Mouse (Mus musculus): ENCODE data around the gene Slc35f1. TPM values are rescaled to one million over a fixed set of nuclear protein-coding genes. Genes with fewer than 3 reads are reported as not detected.
"Not testable (repeated sequence)": the region's sequence is repeated elsewhere in the genome, so short reads cannot be mapped to it uniquely, and the experiment has no call there.

Gene Slc35f1
- total RNA-seq, 1 experiment from 2014 or later, result not detected

DNA sequence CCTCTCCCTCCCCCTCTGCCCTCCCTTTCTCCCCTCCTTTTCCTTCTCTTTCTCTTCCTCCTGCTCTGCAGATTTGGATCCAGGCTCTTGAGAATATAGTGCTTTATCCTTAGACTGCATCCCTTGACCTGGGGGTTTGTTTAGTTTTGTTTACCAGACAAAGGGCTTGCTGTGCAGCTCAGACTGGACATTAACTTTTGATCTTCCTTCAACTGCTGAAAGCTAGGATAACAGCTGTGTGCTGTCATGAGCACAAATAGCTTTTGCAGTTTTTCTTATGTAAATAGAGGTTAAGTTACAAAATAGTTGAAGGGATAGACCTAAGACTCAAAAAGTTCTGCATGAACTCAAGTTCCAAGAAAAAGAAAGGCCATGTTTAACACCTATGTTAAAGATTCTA, 184.4 kb downstream of the Slc35f1 start:
- ATAC-seq (replicated peaks in 1 of 2; ENCODE audit: insufficient read depth in 1 of 2, low FRiP score in 2 of 2, low TSS enrichment in 1 of 2, low read depth in 1 of 2, poor library complexity in 2 of 2, severe bottlenecking in 2 of 2), result no peak

DNA sequence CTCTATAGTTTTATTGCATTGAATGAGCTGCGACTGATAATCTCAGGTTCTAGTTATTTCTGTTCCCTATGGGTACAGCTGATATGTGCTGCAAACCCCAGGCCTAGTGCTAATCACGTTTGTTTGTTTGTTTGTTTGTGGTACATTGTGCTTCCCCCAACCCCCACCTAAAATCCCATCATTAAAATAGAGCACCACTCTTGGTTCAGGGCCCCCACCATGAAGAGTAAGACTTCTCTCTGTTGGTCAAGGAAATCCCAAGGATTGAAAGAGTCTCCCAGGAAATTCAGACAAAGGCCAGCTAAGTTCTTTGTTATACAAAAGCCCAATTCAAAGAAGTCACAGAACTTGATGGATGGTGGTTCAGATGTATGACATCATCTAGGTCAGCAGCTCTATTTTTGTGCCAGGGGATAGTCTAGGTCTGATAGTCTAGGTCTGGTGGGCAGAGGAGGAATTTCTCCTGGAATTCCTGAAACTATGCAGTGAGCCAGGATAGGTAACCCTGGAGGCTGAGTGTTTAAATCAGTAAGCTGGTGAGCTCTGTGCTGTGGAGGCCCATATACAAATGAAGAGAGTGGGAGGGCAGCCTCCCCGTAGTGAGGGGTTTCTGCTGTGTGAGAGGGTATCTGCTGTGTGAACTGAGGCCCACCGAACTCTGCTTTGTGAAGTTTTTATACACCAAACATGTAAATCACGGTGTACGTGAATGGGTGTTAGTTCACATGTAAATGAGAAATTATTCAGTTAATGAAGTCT, 187.1 kb downstream of the Slc35f1 start:
- ATAC-seq (replicated peaks in 1 of 2; ENCODE audit: insufficient read depth in 1 of 2, low FRiP score in 2 of 2, low TSS enrichment in 1 of 2, low read depth in 1 of 2, poor library complexity in 2 of 2, severe bottlenecking in 2 of 2), result no peak

DNA sequence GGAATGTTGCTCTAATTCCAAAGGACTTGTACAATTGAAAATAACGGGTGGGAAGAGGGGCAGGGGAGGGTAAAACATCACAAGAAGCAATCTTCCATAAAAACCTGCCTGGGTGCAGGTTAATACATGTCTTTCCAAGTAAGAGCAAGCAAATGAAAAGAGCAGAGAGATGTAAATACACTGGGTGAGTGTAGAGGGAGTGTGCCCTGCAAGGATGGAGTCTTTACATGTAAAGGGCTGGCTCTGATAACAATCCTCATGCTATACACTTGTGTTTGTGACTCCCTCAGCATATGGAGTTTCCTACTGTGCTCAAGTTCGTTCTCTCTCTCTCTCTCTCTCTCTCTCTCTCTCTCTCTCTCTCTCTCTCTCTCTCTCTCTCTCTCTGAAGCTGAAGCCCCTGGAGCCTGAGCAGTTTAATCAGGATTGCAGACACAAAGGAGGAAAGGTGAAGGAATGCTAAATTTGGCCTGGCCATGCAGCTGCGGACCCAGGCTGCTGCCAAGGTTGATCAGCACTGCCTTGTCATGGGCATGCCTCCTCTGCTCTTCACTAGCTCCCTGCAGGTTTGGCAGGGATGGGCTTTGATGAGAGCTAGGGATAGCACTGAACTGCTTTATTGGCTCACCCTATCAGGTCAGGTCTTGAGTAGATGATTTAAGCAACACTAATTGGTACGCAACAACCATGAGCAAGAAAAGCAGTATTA, 187.9 kb downstream of the Slc35f1 start:
- no peak for ATAC-seq (replicated peaks in 1 of 2; ENCODE audit: insufficient read depth in 1 of 2, low FRiP score in 2 of 2, low TSS enrichment in 1 of 2, low read depth in 1 of 2, poor library complexity in 2 of 2, severe bottlenecking in 2 of 2)

DNA sequence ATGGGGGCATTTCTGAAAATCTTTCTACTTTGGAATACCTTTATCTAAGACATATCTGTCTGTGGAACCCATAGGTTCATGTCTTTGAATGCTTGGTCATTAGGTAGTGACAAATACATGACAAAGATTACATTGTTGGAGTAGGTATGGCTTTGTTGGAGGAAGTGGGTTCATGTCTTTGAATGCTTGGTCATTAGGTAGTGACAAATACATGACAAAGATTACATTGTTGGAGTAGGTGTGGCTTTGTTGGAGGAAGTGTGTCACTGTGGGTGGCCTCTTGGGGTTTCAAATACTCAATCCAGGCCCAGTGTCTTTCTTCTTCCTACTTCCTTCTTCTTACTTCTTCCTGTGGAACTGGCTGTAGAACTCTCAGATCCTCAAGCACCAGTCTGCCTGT, 206.4 kb downstream of the Slc35f1 start:
- not testable (repeated sequence) for ATAC-seq (replicated peaks in 1 of 2; ENCODE audit: insufficient read depth in 1 of 2, low FRiP score in 2 of 2, low TSS enrichment in 1 of 2, low read depth in 1 of 2, poor library complexity in 2 of 2, severe bottlenecking in 2 of 2)

DNA sequence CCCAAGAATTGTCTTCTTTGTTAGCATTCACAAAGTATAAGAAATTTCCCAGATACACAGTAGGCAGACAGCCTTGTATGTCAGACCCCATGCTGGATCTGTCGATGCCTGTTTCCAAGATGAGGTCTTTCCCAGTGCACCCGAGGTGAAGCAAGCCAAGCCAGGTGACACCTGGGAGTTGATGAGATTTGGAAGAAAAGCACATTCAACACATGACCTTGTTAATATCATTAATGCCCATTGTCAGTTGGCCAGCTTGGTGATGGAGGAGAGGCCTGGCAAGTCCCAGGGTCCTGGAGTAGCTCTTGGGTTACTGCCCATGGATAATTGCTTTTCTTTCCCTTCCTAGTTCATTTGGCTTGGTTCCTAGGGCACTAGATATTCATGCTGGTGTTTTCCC, 214.6 kb downstream of the Slc35f1 start:
- no peak for ATAC-seq (replicated peaks in 1 of 2; ENCODE audit: insufficient read depth in 1 of 2, low FRiP score in 2 of 2, low TSS enrichment in 1 of 2, low read depth in 1 of 2, poor library complexity in 2 of 2, severe bottlenecking in 2 of 2)

DNA sequence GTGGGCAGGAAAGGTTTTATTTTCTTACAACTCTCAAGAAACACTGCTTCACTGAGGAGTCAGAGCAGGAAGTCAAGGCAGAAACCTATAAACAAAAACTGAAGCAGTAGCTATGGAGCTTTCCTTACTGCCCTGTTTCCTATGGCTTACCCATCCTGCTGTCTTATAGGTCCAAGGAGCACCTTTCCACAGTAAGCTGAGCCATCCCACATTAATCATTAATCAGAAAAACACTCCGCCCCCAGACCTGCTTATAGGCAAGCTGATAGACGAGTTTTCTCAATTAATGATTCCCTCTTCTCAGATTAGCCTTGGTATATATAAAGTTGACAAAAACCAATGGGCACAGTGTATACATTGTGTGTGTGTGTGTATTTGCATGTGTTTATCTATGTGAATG, 221.4 kb downstream of the Slc35f1 start:
- no peak for ATAC-seq (replicated peaks in 1 of 2; ENCODE audit: insufficient read depth in 1 of 2, low FRiP score in 2 of 2, low TSS enrichment in 1 of 2, low read depth in 1 of 2, poor library complexity in 2 of 2, severe bottlenecking in 2 of 2)

DNA sequence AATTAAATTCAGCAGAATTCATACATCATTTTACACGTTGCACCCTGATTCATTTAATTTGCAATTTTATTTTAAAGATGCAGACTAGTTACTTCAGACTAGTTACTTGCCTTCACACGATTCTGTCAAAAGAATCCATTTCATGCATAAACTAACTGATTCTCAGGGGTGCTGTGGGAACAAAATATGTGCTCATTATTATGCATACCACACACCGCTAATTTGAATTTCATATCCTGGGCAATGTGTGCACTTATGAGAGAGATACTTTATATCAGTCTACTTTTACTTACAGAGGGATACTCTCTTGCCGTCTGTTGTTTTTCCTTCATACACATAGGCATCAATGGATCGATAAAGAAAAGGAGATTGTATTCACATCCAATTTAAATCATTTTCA, 228.4 kb downstream of the Slc35f1 start:
- no peak for ATAC-seq (replicated peaks in 1 of 2; ENCODE audit: insufficient read depth in 1 of 2, low FRiP score in 2 of 2, low TSS enrichment in 1 of 2, low read depth in 1 of 2, poor library complexity in 2 of 2, severe bottlenecking in 2 of 2)

DNA sequence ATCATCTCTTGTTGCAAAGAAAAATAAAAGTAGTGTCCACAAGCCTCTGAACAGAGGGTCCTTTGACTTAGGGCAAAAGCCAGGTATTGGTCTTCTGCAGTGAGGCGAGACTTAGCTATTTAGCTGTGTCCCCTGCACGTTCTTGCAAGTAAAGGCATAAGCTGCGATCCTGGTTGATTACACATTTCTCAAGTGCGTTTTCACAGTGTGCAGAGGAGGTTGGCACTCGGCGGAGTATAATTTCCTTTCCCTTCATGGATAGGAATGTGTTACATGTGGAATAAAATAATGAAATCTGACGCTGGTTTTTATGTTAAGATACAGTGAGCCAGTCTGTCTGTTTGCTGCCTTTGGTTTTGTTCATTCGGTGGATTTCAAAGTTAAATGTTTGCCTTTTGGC, 232.8 kb downstream of the Slc35f1 start:
- ATAC-seq (replicated peaks in 1 of 2; ENCODE audit: insufficient read depth in 1 of 2, low FRiP score in 2 of 2, low TSS enrichment in 1 of 2, low read depth in 1 of 2, poor library complexity in 2 of 2, severe bottlenecking in 2 of 2), result no peak

DNA sequence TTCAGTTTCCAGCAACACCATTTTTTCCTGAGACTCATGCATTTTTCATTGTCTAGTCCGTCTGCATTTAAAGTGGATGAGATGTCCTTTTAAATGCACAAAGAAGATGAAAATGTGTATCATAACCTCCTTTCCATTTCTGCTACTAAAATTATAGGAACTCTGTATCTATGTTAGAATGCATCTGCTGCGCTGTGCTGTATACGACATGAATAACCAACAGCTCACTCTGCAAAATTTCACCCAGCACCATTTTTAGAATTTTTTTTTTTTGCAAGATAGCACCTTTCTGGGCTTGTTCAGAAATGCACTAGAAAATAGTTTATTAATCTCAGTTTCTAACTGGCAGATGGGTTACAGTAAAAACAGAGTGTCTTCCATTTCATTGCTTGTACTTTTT, 236.0 kb downstream of the Slc35f1 start:
- no peak for ATAC-seq (replicated peaks in 1 of 2; ENCODE audit: insufficient read depth in 1 of 2, low FRiP score in 2 of 2, low TSS enrichment in 1 of 2, low read depth in 1 of 2, poor library complexity in 2 of 2, severe bottlenecking in 2 of 2)

DNA sequence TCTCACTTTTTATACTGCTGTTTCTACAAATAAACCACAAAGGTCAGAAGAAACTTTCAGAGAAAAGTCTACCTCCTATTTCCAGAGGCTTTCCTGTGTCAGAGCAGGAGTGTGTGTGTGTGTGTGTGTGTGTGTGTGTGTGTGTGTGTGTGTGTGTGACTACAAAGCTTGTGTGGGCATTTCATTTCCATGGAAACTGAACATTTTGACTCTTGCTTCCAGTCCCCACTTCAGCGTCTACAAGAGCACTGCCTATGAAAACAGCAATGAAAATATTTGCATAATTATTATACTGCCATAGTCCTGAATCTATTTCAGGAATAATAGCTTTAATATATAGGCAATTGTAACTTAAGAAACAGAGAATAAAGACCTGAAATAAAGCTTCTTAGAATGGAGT, 241.8 kb downstream of the Slc35f1 start:
- ATAC-seq (replicated peaks in 1 of 2; ENCODE audit: insufficient read depth in 1 of 2, low FRiP score in 2 of 2, low TSS enrichment in 1 of 2, low read depth in 1 of 2, poor library complexity in 2 of 2, severe bottlenecking in 2 of 2), result no peak

DNA sequence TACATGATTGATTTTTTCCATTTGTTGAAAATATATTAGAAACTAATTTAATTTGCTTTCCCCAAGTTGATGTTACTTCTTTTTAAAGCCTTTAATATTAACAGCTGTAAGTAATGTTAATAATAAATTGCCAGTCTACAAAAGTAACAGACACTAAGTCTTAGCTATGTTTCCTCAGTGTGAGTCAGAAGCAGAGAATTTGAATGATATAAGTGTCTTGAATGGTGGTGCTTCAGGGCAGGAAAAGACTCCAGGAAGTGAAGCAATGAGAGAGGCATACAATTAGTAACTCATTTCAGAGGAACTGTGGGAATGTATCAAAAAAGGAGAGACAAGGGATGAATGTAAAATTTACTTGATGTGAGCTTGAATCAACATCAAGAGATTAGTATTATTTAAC, 244.3 kb downstream of the Slc35f1 start:
- ATAC-seq (replicated peaks in 1 of 2; ENCODE audit: insufficient read depth in 1 of 2, low FRiP score in 2 of 2, low TSS enrichment in 1 of 2, low read depth in 1 of 2, poor library complexity in 2 of 2, severe bottlenecking in 2 of 2), result no peak

DNA sequence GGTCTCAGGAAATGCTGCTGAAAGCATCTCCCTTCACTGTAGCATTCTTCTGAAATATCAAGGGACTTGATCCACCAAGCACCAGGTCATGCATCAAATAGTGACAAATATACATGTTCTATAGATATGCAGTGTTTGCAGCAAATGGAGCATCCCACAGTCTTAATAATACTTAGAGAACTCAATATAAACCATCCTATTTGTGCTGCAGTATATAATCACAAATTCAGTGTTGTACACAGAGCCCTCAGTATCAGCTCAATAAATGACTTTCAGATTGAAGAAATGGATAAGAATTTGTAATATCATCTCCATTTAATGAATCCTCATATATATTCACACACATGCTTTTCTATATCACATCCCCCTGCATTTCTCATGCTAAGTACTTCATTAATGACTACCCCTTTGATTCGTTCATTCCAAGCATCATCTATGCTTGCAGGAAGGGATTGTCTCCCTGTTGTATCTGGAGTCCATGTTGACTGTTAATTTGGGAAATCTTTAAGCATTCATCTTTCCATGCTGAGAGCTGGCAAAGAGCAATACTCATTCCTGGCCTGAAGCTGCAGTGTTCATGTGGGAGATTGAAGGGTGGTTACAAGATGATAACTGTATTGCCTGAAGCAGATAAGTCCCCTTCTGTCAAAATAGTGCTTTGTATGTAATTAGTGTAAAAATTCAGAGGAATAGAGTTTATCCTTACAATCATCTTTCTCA, 249.9 kb downstream of the Slc35f1 start:
- ATAC-seq (replicated peaks in 1 of 2; ENCODE audit: insufficient read depth in 1 of 2, low FRiP score in 2 of 2, low TSS enrichment in 1 of 2, low read depth in 1 of 2, poor library complexity in 2 of 2, severe bottlenecking in 2 of 2), result no peak

DNA sequence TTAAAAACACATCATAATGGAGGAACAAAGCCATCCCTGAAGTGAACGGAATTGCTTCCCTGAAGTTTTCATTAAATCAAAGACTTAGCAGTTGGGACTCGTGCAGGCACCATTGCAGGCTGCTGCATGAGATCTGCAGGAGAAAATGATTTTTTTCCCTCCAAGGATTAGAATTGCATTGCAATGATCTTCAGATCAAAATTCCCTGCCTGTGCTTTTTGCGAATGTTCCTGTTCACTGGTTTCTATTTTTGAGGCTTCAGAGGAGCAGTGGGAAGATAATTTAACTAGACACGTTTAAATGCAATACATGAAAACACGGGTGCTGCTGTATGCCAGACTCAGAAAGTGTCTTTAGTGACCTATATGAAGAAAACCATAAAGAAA, 250.5 kb downstream of the Slc35f1 start:
- no peak for ATAC-seq (replicated peaks in 1 of 2; ENCODE audit: insufficient read depth in 1 of 2, low FRiP score in 2 of 2, low TSS enrichment in 1 of 2, low read depth in 1 of 2, poor library complexity in 2 of 2, severe bottlenecking in 2 of 2)

DNA sequence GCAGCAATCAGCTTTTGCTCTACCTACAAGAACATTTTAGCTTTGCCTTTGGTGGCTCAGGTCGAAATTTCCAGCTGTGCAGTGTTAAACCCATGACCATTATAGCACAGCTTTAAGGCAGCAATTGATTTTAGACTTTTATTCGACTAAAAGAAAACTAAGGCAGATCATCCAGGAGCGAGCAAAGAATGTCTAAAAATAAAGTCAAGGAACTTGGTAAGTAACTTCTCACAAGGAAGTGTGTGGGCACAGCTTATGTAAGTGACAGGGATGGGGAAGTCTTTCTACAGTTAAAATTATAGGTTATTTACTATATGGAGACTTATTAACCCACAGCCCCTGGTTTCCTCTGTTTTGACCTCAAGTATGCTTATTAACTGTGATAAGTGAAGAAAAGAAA, 262.2 kb downstream of the Slc35f1 start:
- peak in 1 of 2 experiments; percentile 46; a peak in 1 of 4 replicates for ATAC-seq (replicated peaks in 1 of 2; ENCODE audit: insufficient read depth in 1 of 2, low FRiP score in 2 of 2, low TSS enrichment in 1 of 2, low read depth in 1 of 2, poor library complexity in 2 of 2, severe bottlenecking in 2 of 2)

DNA sequence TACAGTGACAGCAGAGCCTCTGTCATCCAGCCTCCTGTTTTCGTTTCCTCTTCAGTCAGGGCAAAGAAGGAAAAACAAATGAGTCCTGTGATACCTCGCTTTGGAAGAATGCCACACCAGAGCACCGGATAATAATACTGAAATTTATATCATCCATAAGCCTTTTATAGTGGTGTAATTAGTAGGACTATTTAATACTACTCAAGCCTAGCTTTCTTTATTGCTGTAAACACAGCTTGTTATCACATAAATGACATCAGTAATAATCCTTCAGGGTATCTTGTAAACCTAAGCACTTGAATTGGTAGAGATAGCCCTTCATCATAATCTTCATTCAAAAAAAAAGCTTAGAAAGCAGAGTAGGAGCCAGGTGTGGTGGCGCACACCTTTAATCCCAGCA, 266.4 kb downstream of the Slc35f1 start:
- no peak for ATAC-seq (replicated peaks in 1 of 2; ENCODE audit: insufficient read depth in 1 of 2, low FRiP score in 2 of 2, low TSS enrichment in 1 of 2, low read depth in 1 of 2, poor library complexity in 2 of 2, severe bottlenecking in 2 of 2)

DNA sequence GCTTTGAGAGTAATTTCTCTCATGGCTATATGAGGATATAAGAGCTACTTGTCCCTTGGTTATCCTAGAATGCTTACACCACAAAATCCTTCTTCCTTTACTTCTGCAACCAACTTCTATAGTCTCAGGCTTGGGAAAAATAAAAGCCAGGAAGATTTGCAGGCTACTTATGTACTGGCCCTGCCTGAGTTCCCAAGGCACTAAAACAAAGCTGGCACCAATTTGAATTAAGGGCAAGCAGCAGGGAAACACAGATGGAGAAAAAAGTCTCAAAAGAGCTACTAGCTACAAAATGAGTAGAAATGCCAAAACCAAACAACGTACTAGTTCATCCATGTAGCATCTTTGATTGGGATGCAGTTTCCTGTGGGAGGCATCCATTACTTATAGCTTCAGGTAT, 288.9 kb downstream of the Slc35f1 start:
- no peak for ATAC-seq (replicated peaks in 1 of 2; ENCODE audit: insufficient read depth in 1 of 2, low FRiP score in 2 of 2, low TSS enrichment in 1 of 2, low read depth in 1 of 2, poor library complexity in 2 of 2, severe bottlenecking in 2 of 2)

DNA sequence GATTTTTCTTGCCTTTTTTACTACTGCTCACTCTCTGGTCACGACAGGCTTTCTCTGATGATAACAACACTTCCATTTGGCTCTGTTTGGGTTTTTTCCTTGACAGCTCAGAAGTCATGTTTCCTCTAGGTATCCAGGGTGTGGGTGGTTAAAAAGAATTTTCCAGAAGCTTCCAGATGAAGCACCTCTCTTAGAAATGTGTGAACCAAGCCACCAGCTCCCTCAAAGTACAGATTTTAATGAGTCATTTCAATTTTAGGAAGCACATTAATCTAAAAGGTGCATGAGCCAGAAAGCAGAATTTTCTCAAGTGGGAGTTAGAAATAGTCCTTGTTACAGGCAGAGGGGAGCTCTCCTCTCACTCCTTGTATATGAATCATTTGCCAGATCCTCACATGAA, 292.5 kb downstream of the Slc35f1 start:
- ATAC-seq (replicated peaks in 1 of 2; ENCODE audit: insufficient read depth in 1 of 2, low FRiP score in 2 of 2, low TSS enrichment in 1 of 2, low read depth in 1 of 2, poor library complexity in 2 of 2, severe bottlenecking in 2 of 2), result no peak

DNA sequence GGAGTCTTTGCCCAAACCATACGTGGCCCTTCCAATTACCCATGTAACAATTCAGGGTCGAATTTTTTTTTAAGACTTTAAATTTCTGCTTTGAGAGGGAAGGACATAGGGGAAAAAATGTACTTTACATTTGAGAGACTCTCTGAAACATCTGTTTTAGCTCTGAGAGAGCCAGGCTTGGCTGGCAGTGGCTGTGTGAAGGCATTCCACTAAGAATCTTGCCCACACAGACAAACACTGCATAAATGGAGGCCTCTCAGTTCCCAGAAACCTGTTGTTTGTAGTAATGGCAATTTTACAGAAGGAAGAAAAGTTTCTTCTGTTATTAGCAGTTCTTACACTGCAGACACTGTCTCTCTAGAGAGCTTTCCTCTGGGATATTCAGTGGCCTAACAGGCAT, 301.9 kb downstream of the Slc35f1 start:
- ATAC-seq (replicated peaks in 1 of 2; ENCODE audit: insufficient read depth in 1 of 2, low FRiP score in 2 of 2, low TSS enrichment in 1 of 2, low read depth in 1 of 2, poor library complexity in 2 of 2, severe bottlenecking in 2 of 2), result no peak

Data from hematopoietic stem cell, adult 5-6 weeks (primary cell).